Mouse (Mus musculus): ENCODE results near the gene Olfr1330. TPM values are rescaled to one million over a fixed set of nuclear protein-coding genes. Genes with fewer than 3 reads are reported as not detected.

Olfr1330 gene
- not detected in 2 replicates for polyA plus RNA-seq (2015; fragmentation: Nextera tagmentation; extraction: Ambion mirVana)

GRCm38 (mm10) chr4:118888297-118888696 is at the start of gene Olfr1330:
TSS of gene Olfr1330 (plus strand) at chr4:118888597.

DNA sequence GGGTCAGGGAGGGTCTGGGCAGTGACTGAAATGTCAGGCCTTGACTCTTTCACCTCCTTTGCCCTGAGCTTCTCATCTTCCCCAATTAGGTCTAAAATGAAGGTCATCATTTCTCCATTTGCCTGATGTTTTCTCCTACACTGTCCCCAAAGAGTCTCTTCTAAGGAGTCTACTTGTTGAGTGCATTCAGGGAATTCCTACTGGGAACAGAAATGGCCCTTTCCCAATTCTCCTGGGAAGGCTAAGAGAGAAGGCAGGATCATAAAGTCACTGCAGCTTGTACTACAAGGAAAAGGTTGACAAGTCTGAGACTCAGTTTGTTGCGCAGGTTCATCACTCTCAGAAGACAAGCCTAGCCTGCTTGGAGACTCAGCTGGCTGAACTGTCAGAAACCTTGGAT is 24.0 kb upstream of the Olfr1330 start, which contains the start of gene Olfr1331:
Gene Olfr1331, plus strand, starts transcription at position 301 of the 400 bp plus-strand sequence.

GRCm38 (mm10) chr4:118917365-118917764 is 29.0 kb downstream of the Olfr1330 start, which contains the start of gene Olfr1329:
TSS of gene Olfr1329 (minus strand) at chr4:118917465.

GRCm38 (mm10) chr4:118938512-118938911 is 50.1 kb downstream of the Olfr1330 start, which contains the start of gene Olfr1328:
TSS of gene Olfr1328 (minus strand) at chr4:118938612.

Other genes with a start within 250 kb of the Olfr1330 start
- gene Olfr62, start 229.6 kb upstream of the Olfr1330 start, polyA plus RNA-seq (2015; fragmentation: Nextera tagmentation; extraction: Ambion mirVana): not detected in 2 replicates
- gene Olfr1342, start 195.8 kb upstream of the Olfr1330 start, polyA plus RNA-seq (2015; fragmentation: Nextera tagmentation; extraction: Ambion mirVana): not detected in 2 replicates
- not detected in 2 replicates for gene Olfr1341, start 185.1 kb upstream of the Olfr1330 start, polyA plus RNA-seq (2015; fragmentation: Nextera tagmentation; extraction: Ambion mirVana)
- not detected in 2 replicates for gene Olfr1340, start 168.5 kb upstream of the Olfr1330 start, polyA plus RNA-seq (2015; fragmentation: Nextera tagmentation; extraction: Ambion mirVana)
- gene Olfr1339, start 156.4 kb upstream of the Olfr1330 start, polyA plus RNA-seq (2015; fragmentation: Nextera tagmentation; extraction: Ambion mirVana): not detected in 2 replicates
- not detected in 2 replicates for gene Olfr1338, start 129.9 kb upstream of the Olfr1330 start, polyA plus RNA-seq (2015; fragmentation: Nextera tagmentation; extraction: Ambion mirVana)
- not detected in 2 replicates for gene Olfr1337, start 106.0 kb upstream of the Olfr1330 start, polyA plus RNA-seq (2015; fragmentation: Nextera tagmentation; extraction: Ambion mirVana)
- not detected in 2 replicates for gene Olfr1335, start 78.7 kb upstream of the Olfr1330 start, polyA plus RNA-seq (2015; fragmentation: Nextera tagmentation; extraction: Ambion mirVana)
- gene Olfr1333, start 52.3 kb upstream of the Olfr1330 start, polyA plus RNA-seq (2015; fragmentation: Nextera tagmentation; extraction: Ambion mirVana): not detected in 2 replicates
- not detected in 2 replicates for gene Olfr1331, start 23.9 kb upstream of the Olfr1330 start, polyA plus RNA-seq (2015; fragmentation: Nextera tagmentation; extraction: Ambion mirVana)
- gene Olfr1329, start 28.9 kb downstream of the Olfr1330 start, polyA plus RNA-seq (2015; fragmentation: Nextera tagmentation; extraction: Ambion mirVana): not detected in 2 replicates
- not detected in 2 replicates for gene Olfr1328, start 50.0 kb downstream of the Olfr1330 start, polyA plus RNA-seq (2015; fragmentation: Nextera tagmentation; extraction: Ambion mirVana)
- not detected in 2 replicates for gene Lao1, start 73.0 kb downstream of the Olfr1330 start, polyA plus RNA-seq (2015; fragmentation: Nextera tagmentation; extraction: Ambion mirVana)
- 11.3 and 16.9 TPM in 2 replicates for gene Slc2a1, start 220.1 kb downstream of the Olfr1330 start, polyA plus RNA-seq (2015; fragmentation: Nextera tagmentation; extraction: Ambion mirVana)

Measured in adrenal gland, postnatal 0 days (tissue).